9 mouse cellular contexts compared by ENCODE assay signal in the genomic region with DNA sequence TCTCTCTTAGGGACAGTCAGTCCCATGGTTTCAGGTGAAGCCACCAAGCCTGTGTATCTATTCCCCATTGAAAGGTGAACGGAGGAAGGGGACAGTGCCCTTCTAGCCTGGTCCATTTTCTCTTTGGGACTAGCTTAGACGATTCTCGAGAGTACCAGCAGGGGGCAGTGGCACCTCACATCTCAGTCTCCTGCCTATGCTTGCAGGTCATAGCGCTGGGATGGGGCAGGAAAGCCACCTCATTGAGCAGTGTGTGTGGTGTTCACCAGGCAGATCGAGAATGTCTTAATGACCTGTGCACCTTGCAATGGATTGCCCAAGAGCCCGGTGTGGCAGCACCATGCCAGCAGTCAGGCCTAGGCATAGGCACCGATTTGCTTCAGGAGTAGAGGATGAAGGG.
DNase-seq lines count a peak whose midpoint lies in the region; ATAC-seq and TF ChIP-seq lines count a peak whose summit lies in the region.
"Had no signal": no experiment of that assay in that cellular context is flagged by ENCODE, and none has a peak within 500 bp of the region (broad histone marks: within the 10 kb centered on the region; RNA-seq: fewer than 3 reads in every experiment).

No protein-coding gene starts in this region.

- TF ChIP-seq CTCF in CH12.LX (conservative IDR thresholded peaks at IDR 0.05 in 1 of 2, IDR thresholded peaks at IDR 0.05 in 1 of 2; ENCODE audit: low read depth in 2 of 2, low read length in 2 of 2): peak; percentile 81 to 88
- peak; percentile 82 for TF ChIP-seq CTCF in bone marrow, adult 2 months (IDR thresholded peaks at IDR 0.05; ENCODE audit: control insufficient read depth, insufficient read depth, low read length)

- H3K4me3 ChIP-seq in CH12.LX (replicated peaks in 1 of 3; ENCODE audit: low read depth in 2 of 3, low read length in 2 of 3, poor library complexity in 1 of 3): no peak overlapping the region
- no peak overlapping the region for H3K4me3 ChIP-seq in bone marrow, adult 2 months (replicated peaks; ENCODE audit: control insufficient read depth, low read depth, low read length)
- no peak overlapping the region for H3K4me3 ChIP-seq in embryonic facial prominence, embryonic 15.5 days (replicated peaks)
- no peak overlapping the region for H3K4me3 ChIP-seq in neural tube, embryonic 15.5 days (replicated peaks)
- H3K4me3 ChIP-seq: embryonic facial prominence, embryonic 13.5 days had no signal

- intact Hi-C loops in heart, postnatal 36 days (cut with DNase I): loop anchor here (1.0 to 5.0 kb wide), 3 partner anchors 176 to 928 kb away; no protein-coding TSS in a partner anchor

- DNase-seq in CH12.LX (ENCODE audit: extremely low read depth): peak; percentile 57
- peak; percentile 68 to 72 for DNase-seq in heart, postnatal 36 days
- peak; percentile 81 for DNase-seq in layer of hippocampus, adult 11-12 months (ENCODE audit: low spot score)
- peak; percentile 43 to 48 for DNase-seq in lung, adult 18-20 months
- peak; percentile 17 to 19 for DNase-seq in thymus, adult 18-20 months

- no peak overlapping the region for H3K9ac ChIP-seq in CH12.LX (ENCODE audit: insufficient read depth, low read depth)
- H3K9ac ChIP-seq in embryonic facial prominence, embryonic 15.5 days: no peak overlapping the region
- H3K9ac ChIP-seq in neural tube, embryonic 15.5 days (replicated peaks): no peak overlapping the region; the same call in 1 of the 2 replicates
- H3K9ac ChIP-seq: embryonic facial prominence, embryonic 13.5 days had no signal

- no peak overlapping the region for H3K4me2 ChIP-seq in CH12.LX (ENCODE audit: insufficient read depth, low read depth, poor library complexity, severe bottlenecking)
- no peak overlapping the region for H3K4me2 ChIP-seq in embryonic facial prominence, embryonic 15.5 days (replicated peaks)
- no peak overlapping the region for H3K4me2 ChIP-seq in neural tube, embryonic 15.5 days
- H3K4me2 ChIP-seq: embryonic facial prominence, embryonic 13.5 days had no signal

- H3K27me3 ChIP-seq in CH12.LX (replicated peaks): peaks cover 80% of the 10 kb centered on the region
- H3K27me3 ChIP-seq in embryonic facial prominence, embryonic 15.5 days: peaks cover 22% of the 10 kb centered on the region
- 0 out of 2 replicates have a peak, but pooled peaks cover 8% of the 10 kb centered on the region for H3K27me3 ChIP-seq in neural tube, embryonic 15.5 days (replicated peaks)

- in situ Hi-C loops in CH12.LX (cut with MboI; ENCODE audit: low pct_ligation_motif_present, low pct_unique_long_range_greater_than_20kb, low sequenced_read_pairs): loop anchor here (25.0 kb wide), 1 partner anchor 648 kb away; no protein-coding TSS in a partner anchor

- H3K79me2 ChIP-seq in CH12.LX (replicated peaks; ENCODE audit: control insufficient read depth, extremely low read depth, insufficient read depth, poor library complexity, severe bottlenecking): no peaks in the 10 kb centered on the region

- 23% methylated on average over 7 of the region's 7 CpGs for WGBS in bone marrow, adult 2 months
- 23% methylated on average over 7 of the region's 7 CpGs for WGBS in embryonic facial prominence, embryonic 15.5 days
- WGBS in neural tube, embryonic 15.5 days: 15% methylated on average over 7 of the region's 7 CpGs

- TF ChIP-seq POLR2A in CH12.LX (IDR thresholded peaks at IDR 0.05; ENCODE audit: low read depth, low read length): no peak
- no peak for TF ChIP-seq POLR2A in bone marrow, adult 2 months (IDR thresholded peaks at IDR 0.05; ENCODE audit: borderline replicate concordance, control insufficient read depth, low read depth, low read length)

- dilution Hi-C loops in CH12.LX (cut with MboI; ENCODE audit: extremely low pct_ligation_motif_present, extremely low pct_unique_long_range_greater_than_20kb, low sequenced_read_pairs): no loop called here

- H3K36me3 ChIP-seq in CH12.LX (replicated peaks in 1 of 2; ENCODE audit: control insufficient read depth in 1 of 2, insufficient read depth in 1 of 2, low read length in 1 of 2): no peaks in the 10 kb centered on the region
- no peaks in the 10 kb centered on the region for H3K36me3 ChIP-seq in embryonic facial prominence, embryonic 15.5 days
- H3K36me3 ChIP-seq in neural tube, embryonic 15.5 days: no peaks in the 10 kb centered on the region
- H3K36me3 ChIP-seq: embryonic facial prominence, embryonic 13.5 days had no signal

- no peak for TF ChIP-seq EP300 in CH12.LX (IDR thresholded peaks at IDR 0.05; ENCODE audit: low read length)

- H3K4me1 ChIP-seq in CH12.LX (ENCODE audit: control insufficient read depth in 1 of 2, insufficient read depth in 2 of 2): no peaks in the 10 kb centered on the region
- no peaks in the 10 kb centered on the region for H3K4me1 ChIP-seq in bone marrow, adult 2 months (ENCODE audit: control insufficient read depth, insufficient read depth, low read length)
- H3K4me1 ChIP-seq in embryonic facial prominence, embryonic 15.5 days: peaks cover 6% of the 10 kb centered on the region
- peaks cover 8% of the 10 kb centered on the region for H3K4me1 ChIP-seq in neural tube, embryonic 15.5 days

- H3K27ac ChIP-seq in CH12.LX (ENCODE audit: insufficient read depth, low read depth): no peak overlapping the region
- no peak overlapping the region for H3K27ac ChIP-seq in bone marrow, adult 2 months (ENCODE audit: control insufficient read depth, insufficient read depth, low read depth, low read length, poor library complexity)
- no peak overlapping the region for H3K27ac ChIP-seq in embryonic facial prominence, embryonic 15.5 days (replicated peaks)
- no peak overlapping the region for H3K27ac ChIP-seq in neural tube, embryonic 15.5 days (replicated peaks)
- H3K27ac ChIP-seq: embryonic facial prominence, embryonic 13.5 days had no signal

- peaks cover 6% of the 10 kb centered on the region for H3K9me3 ChIP-seq in CH12.LX (replicated peaks; ENCODE audit: low read length)
- H3K9me3 ChIP-seq in embryonic facial prominence, embryonic 15.5 days (replicated peaks): no peaks in the 10 kb centered on the region
- H3K9me3 ChIP-seq in neural tube, embryonic 15.5 days (replicated peaks): no peaks in the 10 kb centered on the region
- H3K9me3 ChIP-seq: embryonic facial prominence, embryonic 13.5 days had no signal

- peak; percentile 81 for TF ChIP-seq RAD21 in CH12.LX (IDR thresholded peaks at IDR 0.05; ENCODE audit: low read depth, low read length)

- ATAC-seq in embryonic facial prominence, embryonic 15.5 days (ENCODE audit: insufficient number of reproducible peaks, low FRiP score, low TSS enrichment, low read depth): peak; percentile 30; the same call in 1 of the 2 replicates
- peak; percentile 75 for ATAC-seq in neural tube, embryonic 15.5 days (ENCODE audit: low FRiP score)

TF ChIP-seq in CH12.LX, 34 proteins besides CTCF, POLR2A, EP300 and RAD21:
- TF ChIP-seq SMC3 (IDR thresholded peaks at IDR 0.05; ENCODE audit: low read depth, low read length) (peak; percentile 60), NRF1 (IDR thresholded peaks at IDR 0.05; ENCODE audit: low read depth, low read length) (no peak)

Comparison
In these comparisons a context has a peak if more than half of its experiments do, and no peak if none do; other contexts are left out.
1. DNase-seq: peak in every context shown above with its lines; median percentile 81 in layer of hippocampus, adult 11-12 months; 70 in heart, postnatal 36 days; 57 in CH12.LX; 46 in lung, adult 18-20 months; 18 in thymus, adult 18-20 months.